Mouse (Mus musculus) CH12.LX (cell line): Measurements from ENCODE around the gene Uspl1. TPM values are rescaled to one million over a fixed set of nuclear protein-coding genes. Genes with fewer than 3 reads are reported as not detected.

Experiments used
- DNase-seq: peaks from one replicate; pipeline ENCODE4 v3.0.0-alpha.2; 2013; ENCODE audit errors: extremely low read depth
- H3K27ac ChIP-seq: 2 replicates; pipeline ENCODE4 v1.5.1; 2012; ENCODE audit warnings: low read depth, mild to moderate bottlenecking, control low read depth, moderate library complexity; ENCODE audit not compliant: insufficient read depth
- H3K27me3 ChIP-seq: replicated peaks from 2 replicates; pipeline ENCODE3; 2012; ENCODE audit warnings: inconsistent platforms
- H3K36me3 ChIP-seq, 2 experiments: replicated peaks in 1 of 2; 2 replicates each; pipeline versions ENCODE3 to v1.6.1; 2012; ENCODE audit warnings: inconsistent platforms in 1 of 2, low read length in 1 of 2, mild to moderate bottlenecking in 1 of 2, mixed read lengths in 1 of 2, moderate library complexity in 1 of 2; ENCODE audit not compliant: control insufficient read depth in 1 of 2, insufficient read depth in 1 of 2
- H3K4me1 ChIP-seq, 2 experiments: 2 replicates each; pipeline ENCODE4 v1.6.1; 2012; ENCODE audit warnings: inconsistent platforms in 1 of 2, moderate library complexity in 1 of 2; ENCODE audit not compliant: insufficient read depth in 2 of 2, control insufficient read depth in 1 of 2
- H3K4me2 ChIP-seq: 2 replicates; pipeline ENCODE4 v1.6.1; 2012; ENCODE audit warnings: low read depth, mild to moderate bottlenecking, control low read depth; ENCODE audit not compliant: poor library complexity, insufficient read depth, severe bottlenecking
- H3K4me3 ChIP-seq, 3 experiments: fragments of 150-350 bp in 1 of 3; sonication (generic) in 1 of 3; replicated peaks in 1 of 3; 2 replicates each; pipeline versions ENCODE3 to v1.5.1; 2011 to 2012; ENCODE audit warnings: low read depth in 2 of 3, low read length in 2 of 3, mild to moderate bottlenecking in 2 of 3, moderate library complexity in 2 of 3, control low read depth in 1 of 3, improper control_type of control experiment in 1 of 3, inconsistent platforms in 1 of 3, mixed read lengths in 1 of 3; ENCODE audit not compliant: poor library complexity in 1 of 3
- H3K79me2 ChIP-seq: replicated peaks from 2 replicates; pipeline ENCODE4 v1.6.1; 2012; ENCODE audit warnings: mild to moderate bottlenecking, moderate library complexity; ENCODE audit not compliant: control insufficient read depth, poor library complexity, insufficient read depth, severe bottlenecking; ENCODE audit errors: extremely low read depth
- H3K9ac ChIP-seq: 2 replicates; pipeline ENCODE4 v1.6.1; 2012; ENCODE audit warnings: low read depth, mild to moderate bottlenecking, control low read depth, moderate library complexity; ENCODE audit not compliant: insufficient read depth
- H3K9me3 ChIP-seq: replicated peaks from 2 replicates; pipeline ENCODE3; 2012; ENCODE audit warnings: low read length, inconsistent platforms, mixed read lengths
- E2F4 ChIP-seq: IDR thresholded peaks from 2 replicates; pipeline ENCODE4 v1.6.1; 2011; ENCODE audit warnings: low read depth, low read length, improper control_type of control experiment; ENCODE audit not compliant: insufficient replicate concordance
- ELF1 ChIP-seq: IDR thresholded peaks from 2 replicates; pipeline ENCODE4 v1.6.1; 2014; ENCODE audit warnings: low read depth, mild to moderate bottlenecking, inconsistent platforms, low read length, improper control_type of control experiment
- GABPA ChIP-seq: IDR thresholded peaks from 2 replicates; pipeline ENCODE4 v1.6.1; 2012; ENCODE audit warnings: low read depth, low read length, improper control_type of control experiment, inconsistent platforms; ENCODE audit not compliant: insufficient replicate concordance
- HCFC1 ChIP-seq: IDR thresholded peaks from 2 replicates; pipeline ENCODE4 v1.6.1; 2012; ENCODE audit warnings: low read depth, mild to moderate bottlenecking, inconsistent platforms, low read length, improper control_type of control experiment
- JUN ChIP-seq: IDR thresholded peaks from 2 replicates; pipeline ENCODE4 v1.6.1; 2011; ENCODE audit warnings: low read depth, mild to moderate bottlenecking, low read length, improper control_type of control experiment, moderate library complexity; ENCODE audit not compliant: insufficient read depth
- JUND ChIP-seq: conservative IDR thresholded peaks from 2 replicates; pipeline ENCODE4 v1.6.1; 2011; ENCODE audit warnings: low read depth, low read length, improper control_type of control experiment
- KAT2A ChIP-seq: IDR thresholded peaks from 2 replicates; pipeline ENCODE4 v1.6.1; 2012; ENCODE audit warnings: low read length, improper control_type of control experiment, inconsistent platforms; ENCODE audit not compliant: insufficient replicate concordance
- MAFK ChIP-seq: IDR thresholded peaks from 2 replicates; pipeline ENCODE4 v1.6.1; 2011; ENCODE audit warnings: low read length, improper control_type of control experiment; ENCODE audit not compliant: insufficient replicate concordance
- MAZ ChIP-seq: IDR thresholded peaks from 2 replicates; pipeline ENCODE4 v1.6.1; 2012; ENCODE audit warnings: low read depth, mild to moderate bottlenecking, inconsistent platforms, low read length, improper control_type of control experiment, moderate library complexity
- MEF2A ChIP-seq: IDR thresholded peaks from 2 replicates; pipeline ENCODE4 v1.6.1; 2014; ENCODE audit warnings: low read depth, mild to moderate bottlenecking, inconsistent platforms, low read length, improper control_type of control experiment, borderline replicate concordance
- MYC ChIP-seq: IDR thresholded peaks from 2 replicates; pipeline ENCODE4 v1.6.1; 2011; ENCODE audit warnings: low read depth, mild to moderate bottlenecking, improper control_type of control experiment, low read length
- PAX5 ChIP-seq: IDR thresholded peaks from 2 replicates; pipeline ENCODE4 v1.6.1; 2012; ENCODE audit warnings: low read length, inconsistent platforms, mixed read lengths
- POLR2AphosphoS2 ChIP-seq: IDR thresholded peaks from 2 replicates; pipeline ENCODE4 v1.6.1; 2011; ENCODE audit warnings: low read depth, low read length, improper control_type of control experiment
- RCOR1 ChIP-seq: conservative IDR thresholded peaks from 2 replicates; pipeline ENCODE4 v1.6.1; 2012; ENCODE audit warnings: low read depth, mild to moderate bottlenecking, inconsistent platforms, low read length, improper control_type of control experiment
- TBP ChIP-seq: conservative IDR thresholded peaks from 2 replicates; pipeline ENCODE4 v1.6.1; 2011; ENCODE audit warnings: low read depth, low read length, improper control_type of control experiment
- TCF12 ChIP-seq: IDR thresholded peaks from 2 replicates; pipeline ENCODE4 v1.6.1; 2014; ENCODE audit warnings: low read depth, mild to moderate bottlenecking, inconsistent platforms, low read length, improper control_type of control experiment
- USF1 ChIP-seq: IDR thresholded peaks from 2 replicates; pipeline ENCODE4 v1.6.1; 2014; ENCODE audit warnings: low read depth, mild to moderate bottlenecking, inconsistent platforms, low read length, improper control_type of control experiment
- ZC3H11A ChIP-seq: IDR thresholded peaks from 2 replicates; pipeline ENCODE4 v1.6.1; 2012; ENCODE audit warnings: low read depth, mild to moderate bottlenecking, inconsistent platforms, low read length, improper control_type of control experiment
- ZNF384 ChIP-seq: IDR thresholded peaks from 2 replicates; pipeline ENCODE4 v1.6.1; 2012; ENCODE audit warnings: low read depth, low read length, improper control_type of control experiment, inconsistent platforms
- dilution Hi-C: fragments of 300-500 bp; cut with MboI; formaldehyde crosslinking; loops from 2 replicates; pipeline ENCODE4 v1.14.3; 2020; ENCODE audit warnings: low sequenced_read_pairs; ENCODE audit not compliant: extremely low pct_unique_long_range_greater_than_20kb, extremely low pct_ligation_motif_present
- in situ Hi-C: fragments of 300-500 bp; cut with MboI; formaldehyde crosslinking; loops from 3 replicates; pipeline ENCODE4 v1.14.3; 2019; ENCODE audit warnings: low sequenced_read_pairs, low pct_ligation_motif_present, low pct_unique_long_range_greater_than_20kb, mixed read lengths
- polyA plus RNA-seq: library from polyadenylated mRNA; unstranded; fragments of >175 nt; gene quantifications from 2 replicates; pipeline ENCODE4 v1.2.1, GENCODE M21; 2012; ENCODE audit warnings: low read depth; ENCODE audit not compliant: insufficient read length
- total RNA-seq, 2 experiments: library from RNA; depleted of rRNA; stranded (reverse); fragments of 300-350 nt in 1 of 2; fragments of >200 nt in 1 of 2; gene quantifications; 2 replicates each; pipeline ENCODE4 v1.2.3; 2012 to 2014

Gene Uspl1
- total and polyA plus RNA-seq, 3 experiments = 37.9 to 41.6 (median 40.2) TPM

DNA sequence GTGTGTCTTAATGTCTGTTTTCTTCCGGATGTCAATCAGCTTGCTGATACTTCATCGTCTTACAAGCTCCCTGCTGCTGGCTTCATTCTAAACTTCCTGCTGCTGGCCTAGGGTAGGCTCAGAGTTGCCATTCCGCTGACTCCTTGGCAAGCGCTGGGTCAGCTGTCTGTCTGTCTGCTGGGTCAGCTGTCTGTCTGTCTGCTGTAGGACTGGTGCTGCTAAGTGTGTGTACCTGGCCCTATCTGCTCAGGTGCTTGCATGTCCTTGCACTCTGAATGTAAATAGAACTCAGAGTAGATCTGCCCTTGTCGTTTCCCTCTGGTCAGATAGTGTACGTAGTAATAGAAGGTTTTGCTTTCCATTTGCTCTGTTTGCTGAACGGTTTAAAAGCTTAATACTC is 20.7 kb downstream of the Uspl1 start:
- H3K9me3 ChIP-seq = no peaks in the 10 kb centered on the region
- dilution Hi-C loops (no loop called here), in situ Hi-C loops (no loop called here)
- H3K4me1 ChIP-seq = peaks cover 0 to 6% of the 10 kb centered on the region in 2 experiments; a peak in 2 of 4 replicates
- H3K79me2 ChIP-seq = peaks cover 6% of the 10 kb centered on the region
- TF ChIP-seq TBP = no peak
- TF ChIP-seq POLR2AphosphoS2 = no peak
- no peak for TF ChIP-seq GABPA
- no peak for TF ChIP-seq MYC
- no peak for TF ChIP-seq MAZ
- TF ChIP-seq PAX5 = no peak
- no peak for TF ChIP-seq MEF2A
- TF ChIP-seq RCOR1 = no peak
- no peak for TF ChIP-seq MAFK
- no peak for TF ChIP-seq JUN
- no peak for TF ChIP-seq ELF1
- no peak for TF ChIP-seq TCF12
- TF ChIP-seq E2F4 = no peak
- no peak for TF ChIP-seq KAT2A
- TF ChIP-seq USF1 = no peak
- TF ChIP-seq ZC3H11A = no peak
- no peak for TF ChIP-seq ZNF384
- no peak for TF ChIP-seq HCFC1
- TF ChIP-seq JUND = no peak
- H3K27ac ChIP-seq = no peak overlapping the region
- no peak overlapping the region for H3K4me2 ChIP-seq
- peaks cover 64 to 86% of the 10 kb centered on the region in 2 experiments for H3K36me3 ChIP-seq
- no peaks in the 10 kb centered on the region for H3K27me3 ChIP-seq
- no peak for DNase-seq
- H3K4me3 ChIP-seq = no peak overlapping the region
- no peak overlapping the region for H3K9ac ChIP-seq

DNA sequence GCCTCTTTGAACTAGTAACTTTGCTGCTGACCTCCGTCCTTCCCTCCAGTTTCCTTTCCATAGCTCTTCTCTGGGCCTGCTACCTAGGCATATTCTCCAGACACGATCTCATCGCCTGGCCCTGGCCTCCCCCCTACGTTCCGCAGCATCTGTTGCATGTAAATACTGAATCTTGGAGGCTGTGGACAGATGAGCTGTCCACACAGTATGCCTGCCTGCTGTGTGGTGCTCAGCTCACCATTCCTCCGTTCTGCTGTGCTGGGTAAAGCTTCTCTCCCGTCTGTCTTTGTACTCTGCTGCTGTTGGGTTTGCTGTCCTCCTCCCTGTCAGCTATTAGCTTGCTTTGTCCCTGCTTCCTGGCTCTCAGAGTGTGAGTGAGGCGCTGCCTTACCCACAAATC is 21.1 kb downstream of the Uspl1 start:
- Histone ChIP-seq H3K9me3 (no peaks in the 10 kb centered on the region), H3K4me2 (no peak overlapping the region), H3K27ac (no peak overlapping the region), H3K4me3 (no peak overlapping the region), H3K9ac (no peak overlapping the region)
- dilution Hi-C loops = no loop called here
- DNase-seq = no peak
- TF ChIP-seq MEF2A (no peak), RCOR1 (no peak)
- TF ChIP-seq, all 38 proteins: peak for 0
- Histone ChIP-seq H3K27me3 (no peaks in the 10 kb centered on the region), H3K4me1 (peaks cover 0 to 6% of the 10 kb centered on the region in 2 experiments; a peak in 2 of 4 replicates), H3K36me3 (peaks cover 69 to 88% of the 10 kb centered on the region in 2 experiments), H3K79me2 (peaks cover 6% of the 10 kb centered on the region)
- in situ Hi-C loops = no loop called here
